Mouse (Mus musculus) cerebellum, adult 2 months (tissue): ENCODE measurements around the gene Wasf2. TPM values are rescaled to one million over a fixed set of nuclear protein-coding genes. Genes with fewer than 3 reads are reported as not detected.

Source experiments
- DNase-seq, 2 experiments: peaks; one replicate each; pipeline ENCODE4 v3.0.0; 2021
- H3K27ac ChIP-seq: fragments of 200-500 bp; 2 replicates; pipeline ENCODE4 v1.5.1; 2012; ENCODE audit warnings: low read length, control low read depth, inconsistent platforms; ENCODE audit not compliant: insufficient read depth
- H3K27me3 ChIP-seq: fragments of 200-500 bp; 2 replicates; pipeline ENCODE4 v1.6.1; 2012; ENCODE audit warnings: inconsistent platforms, mild to moderate bottlenecking, low read length, moderate library complexity; ENCODE audit not compliant: control insufficient read depth, insufficient read depth
- H3K4me1 ChIP-seq: fragments of 200-500 bp; 2 replicates; pipeline ENCODE4 v1.6.1; 2011; ENCODE audit warnings: low read length; ENCODE audit not compliant: control insufficient read depth, insufficient read depth
- H3K4me3 ChIP-seq: fragments of 200-500 bp; replicated peaks from 2 replicates; pipeline ENCODE3; 2011; ENCODE audit warnings: mild to moderate bottlenecking, low read depth, low read length, control low read depth; ENCODE audit not compliant: insufficient read depth
- CTCF ChIP-seq: fragments of 200-500 bp; IDR thresholded peaks from 2 replicates; pipeline ENCODE4 v1.5.1; 2011; ENCODE audit warnings: low read depth, mild to moderate bottlenecking, control low read depth, low read length, moderate library complexity, borderline replicate concordance; ENCODE audit not compliant: insufficient read depth
- POLR2A ChIP-seq: fragments of 200-500 bp; IDR thresholded peaks from 2 replicates; pipeline ENCODE4 v1.6.1; 2011; ENCODE audit warnings: low read length, control low read depth, borderline replicate concordance; ENCODE audit not compliant: insufficient read depth
- WGBS: fragments of 180-500 bp; shearing (Covaris S2); methylation state at CpG from one replicate; pipeline ENCODE4 v1.1.7; 2018; 5-methylcytosine and 5-hydroxymethylcytosine counted together
- polyA plus RNA-seq: library from polyadenylated mRNA; depleted of rRNA; stranded (reverse); fragments of >200 nt; gene quantifications from 2 replicates; pipeline ENCODE4 v1.2.3, GENCODE M21; 2012; rRNA removed

Gene Wasf2
- polyA plus RNA-seq = 15.0 and 16.3 TPM in 2 replicates

- WGBS = under 1% methylated on average over 65 of the region's 65 CpGs
- H3K27me3 ChIP-seq = no peaks in the 10 kb centered on the region
These were observed at the start of gene Wasf2 for GRCm38 (mm10) chr4:133129931-133130889. Gene Wasf2, plus strand, starts transcription at chr4:133130505.

GRCm38 (mm10) chr4:133080862-133081261 is 49.4 kb upstream of the Wasf2 start:
- no peak overlapping the region for H3K27ac ChIP-seq
- WGBS = 38% methylated on average over 3 of the region's 3 CpGs
- H3K4me1 ChIP-seq = peaks cover 30% of the 10 kb centered on the region
- H3K4me3 ChIP-seq = no peak overlapping the region
- peak; percentile 65 to 74 for DNase-seq
- no peaks in the 10 kb centered on the region for H3K27me3 ChIP-seq
- TF ChIP-seq CTCF = no peak

More at GRCm38 (mm10) chr4:133129931-133130889, at the start of gene Wasf2:
- Histone ChIP-seq H3K4me3 (peak within 1 kb of the TSS; percentile 78), H3K27ac (peak within 1 kb of the TSS; percentile 35; the same call in 1 of the 2 replicates), H3K4me1 (peaks cover 13% of the 10 kb centered on the region; the same call in 1 of the 2 replicates)
- no peak for TF ChIP-seq CTCF
- peak; percentile 55 for TF ChIP-seq POLR2A
- peak; percentile 89 to 92 for DNase-seq

- H3K4me3 ChIP-seq = no peak overlapping the region
- no peak for TF ChIP-seq CTCF
- no peak for TF ChIP-seq POLR2A
- H3K27ac ChIP-seq = no peak overlapping the region
- H3K4me1 ChIP-seq = peaks cover 28% of the 10 kb centered on the region
- no peaks in the 10 kb centered on the region for H3K27me3 ChIP-seq
- 77% methylated on average over 6 of the region's 6 CpGs for WGBS
- DNase-seq = no peak
These were observed 48.0 kb upstream of the Wasf2 start for GRCm38 (mm10) chr4:133082216-133082773.

GRCm38 (mm10) chr4:133083991-133084861 is 46.1 kb upstream of the Wasf2 start:
- no peak overlapping the region for H3K4me3 ChIP-seq
- peak; percentile 75 to 82 for DNase-seq
- H3K4me1 ChIP-seq = peaks cover 29% of the 10 kb centered on the region
- peak overlapping the region; percentile 47 for H3K27ac ChIP-seq
- TF ChIP-seq CTCF (no peak), POLR2A (no peak)
- WGBS = 1% methylated on average over 3 of the region's 3 CpGs
- H3K27me3 ChIP-seq = no peaks in the 10 kb centered on the region

DNA sequence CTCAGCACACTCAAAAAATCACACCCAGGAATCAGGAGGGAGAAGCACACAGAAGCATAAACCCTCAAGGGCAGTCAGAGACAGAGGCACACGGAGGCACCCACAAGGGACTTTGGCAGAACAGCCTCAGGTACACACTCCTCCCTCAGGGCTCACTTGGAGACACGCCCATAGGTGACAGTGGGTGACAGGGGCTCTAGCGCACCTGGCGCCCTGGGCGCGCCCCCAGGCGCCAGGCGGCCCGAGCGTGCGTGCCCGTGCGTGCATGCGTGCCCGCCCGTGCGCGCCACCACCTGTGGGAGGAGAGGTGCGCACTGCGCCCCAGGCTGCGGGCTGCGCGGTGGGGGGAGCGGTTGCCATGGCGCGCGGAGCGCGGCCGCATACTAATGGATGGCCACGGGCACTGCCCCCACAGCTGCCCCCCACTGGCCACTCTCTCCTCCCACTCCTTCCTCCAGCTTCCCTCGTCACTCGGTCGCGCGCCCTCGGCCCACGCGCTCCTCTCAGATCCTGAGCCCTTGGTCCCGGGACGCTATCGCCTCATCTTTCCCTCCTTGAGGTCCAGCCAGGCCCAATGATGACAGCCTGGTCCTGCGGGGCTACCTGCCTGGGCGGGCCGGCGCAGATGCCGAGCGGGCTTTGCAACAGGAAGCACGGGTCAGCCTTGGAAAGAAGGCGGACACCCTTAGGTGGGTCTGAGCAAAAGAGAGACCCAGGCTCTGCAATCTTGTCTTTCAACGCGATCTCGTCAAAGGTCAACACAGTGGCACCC is 45.1 kb upstream of the Wasf2 start:
- Histone ChIP-seq H3K27me3 (no peaks in the 10 kb centered on the region), H3K4me3 (peak overlapping the region; percentile 45), H3K4me1 (peaks cover 33% of the 10 kb centered on the region), H3K27ac (peak overlapping the region; percentile 47)
- WGBS = 2% methylated on average over 53 of the region's 53 CpGs
- DNase-seq = peak; percentile 72 to 73
- TF ChIP-seq CTCF = no peak

DNA sequence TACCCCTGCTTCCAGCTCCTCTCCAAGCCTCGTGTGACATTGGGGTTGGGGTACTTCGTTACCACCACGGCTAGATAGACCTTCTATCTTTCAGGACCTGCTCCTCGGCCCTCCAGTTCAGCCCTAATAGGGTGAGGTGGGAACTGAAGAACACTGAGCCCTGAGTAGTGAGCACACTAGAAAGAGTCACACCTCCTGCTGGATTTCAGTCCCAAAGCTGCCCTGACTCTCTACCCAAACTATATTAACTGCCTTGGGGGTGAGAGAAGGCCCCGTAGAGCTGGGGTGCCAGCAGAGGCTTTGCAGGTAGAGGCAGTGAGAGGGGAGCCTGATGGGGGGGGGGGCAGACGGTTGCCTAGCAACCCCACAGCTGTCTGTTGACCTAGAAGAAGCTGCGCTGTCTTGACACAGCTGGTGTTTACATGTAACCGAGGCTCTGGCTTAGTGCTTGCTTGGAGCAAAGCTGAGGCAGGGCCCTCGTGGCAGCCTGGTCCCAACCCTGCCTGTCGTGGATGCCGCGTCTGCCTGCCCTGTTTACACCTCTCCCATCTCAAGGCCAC is 44.4 kb upstream of the Wasf2 start:
- Histone ChIP-seq H3K27ac (peak overlapping the region; percentile 3), H3K27me3 (no peaks in the 10 kb centered on the region), H3K4me1 (peaks cover 36% of the 10 kb centered on the region), H3K4me3 (peak overlapping the region; percentile 45)
- 54% methylated on average over 12 of the region's 12 CpGs for WGBS
- no peak for DNase-seq
- TF ChIP-seq POLR2A (no peak), CTCF (no peak)

- H3K27me3 ChIP-seq = no peaks in the 10 kb centered on the region
- TF ChIP-seq POLR2A (no peak), CTCF (no peak)
- peaks cover 46% of the 10 kb centered on the region for H3K4me1 ChIP-seq
- H3K4me3 ChIP-seq = no peak overlapping the region
- H3K27ac ChIP-seq = no peak overlapping the region
- DNase-seq = no peak
- WGBS = 86% methylated on average over 6 of the region's 6 CpGs
These were observed 43.1 kb upstream of the Wasf2 start for GRCm38 (mm10) chr4:133087177-133087714.
